ENCODE assay signal across 8 mouse cellular contexts in the genomic region with DNA sequence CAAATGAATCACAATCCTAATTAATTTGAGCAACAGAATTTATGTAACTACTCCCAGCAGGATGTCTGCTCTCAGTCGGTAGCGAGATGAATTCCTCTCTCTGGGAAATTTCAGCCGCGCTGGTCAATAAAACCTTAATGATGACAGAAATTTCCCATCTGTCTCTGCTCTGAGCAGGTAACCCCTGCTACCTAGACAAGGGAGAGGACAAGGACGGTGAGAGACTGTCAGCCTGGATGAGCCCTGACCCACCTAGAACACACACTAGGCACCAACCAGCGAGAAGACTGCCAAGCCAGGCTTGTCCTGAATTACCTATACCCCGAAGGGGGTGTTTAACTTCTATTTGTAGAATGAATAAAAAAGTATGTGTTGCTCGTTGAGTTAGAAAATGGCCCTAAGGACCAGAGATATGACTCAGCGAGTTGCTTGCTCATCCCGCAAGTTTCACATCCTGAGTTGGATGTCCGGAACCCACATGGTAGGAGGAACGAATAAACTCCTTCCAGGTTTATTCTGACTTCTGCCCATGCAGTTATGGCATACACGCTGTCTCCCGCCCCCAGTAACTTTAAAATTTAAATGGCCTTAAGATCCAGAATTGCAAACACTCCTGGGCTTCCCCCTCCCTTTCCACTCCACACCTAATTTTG.
A peak's percentile ranks its signal among the peaks of the same experiment; 100 is the strongest.
DNase-seq lines count a peak whose midpoint lies in the region; ATAC-seq lines count a peak whose summit lies in the region.

No protein-coding gene starts in this region.

- H3K9ac ChIP-seq in limb, embryonic 15.5 days = peak overlapping the region; percentile 29; the same call in 1 of the 2 replicates

- peak overlapping the region; percentile 73 for H3K4me2 ChIP-seq in limb, embryonic 15.5 days

- H3K36me3 ChIP-seq in limb, embryonic 15.5 days = no peaks in the 10 kb centered on the region

- no peak for DNase-seq in cerebellum, adult 8-10 months
- peak; percentile 52 to 56 for DNase-seq in right cerebral cortex, adult 2 months (ENCODE audit: low spot score in 2 of 2)
- no peak for DNase-seq in right cerebral cortex, postnatal 10 days (ENCODE audit: low spot score in 2 of 2)
- DNase-seq in testis, postnatal 10 days (ENCODE audit: low spot score) = peak; percentile 17
- DNase-seq in spleen, adult 18-20 months = no peak
- DNase-seq in thymus, adult 18-20 months = no peak

- H3K27me3 ChIP-seq in limb, embryonic 15.5 days = no peaks in the 10 kb centered on the region

- peak; percentile 68 for ATAC-seq in cerebellum, adult (ENCODE audit: insufficient number of reproducible peaks, low FRiP score, low TSS enrichment)
- no peak for ATAC-seq in limb, embryonic 15.5 days (ENCODE audit: insufficient number of reproducible peaks, low FRiP score, low TSS enrichment, low read depth)

- no peak overlapping the region for H3K27ac ChIP-seq in limb, embryonic 15.5 days

- no peaks in the 10 kb centered on the region for H3K9me3 ChIP-seq in limb, embryonic 15.5 days

- H3K4me1 ChIP-seq in limb, embryonic 15.5 days = peaks cover 15% of the 10 kb centered on the region; the same call in 1 of the 2 replicates

- peak overlapping the region; percentile 45 for H3K4me3 ChIP-seq in limb, embryonic 15.5 days

- WGBS in limb, embryonic 15.5 days = 42% methylated on average over 14 of the region's 14 CpGs

Comparison
In these comparisons a context has a peak if more than half of its experiments do, and no peak if none do; other contexts are left out.
1. DNase-seq: peak in right cerebral cortex, adult 2 months (2 of 2) and testis, postnatal 10 days (single experiment); none in cerebellum, adult 8-10 months (single experiment), right cerebral cortex, postnatal 10 days (0 of 2), spleen, adult 18-20 months (0 of 2) and thymus, adult 18-20 months (0 of 2).